ENCODE assay signal across 8 mouse cellular contexts in the genomic region with DNA sequence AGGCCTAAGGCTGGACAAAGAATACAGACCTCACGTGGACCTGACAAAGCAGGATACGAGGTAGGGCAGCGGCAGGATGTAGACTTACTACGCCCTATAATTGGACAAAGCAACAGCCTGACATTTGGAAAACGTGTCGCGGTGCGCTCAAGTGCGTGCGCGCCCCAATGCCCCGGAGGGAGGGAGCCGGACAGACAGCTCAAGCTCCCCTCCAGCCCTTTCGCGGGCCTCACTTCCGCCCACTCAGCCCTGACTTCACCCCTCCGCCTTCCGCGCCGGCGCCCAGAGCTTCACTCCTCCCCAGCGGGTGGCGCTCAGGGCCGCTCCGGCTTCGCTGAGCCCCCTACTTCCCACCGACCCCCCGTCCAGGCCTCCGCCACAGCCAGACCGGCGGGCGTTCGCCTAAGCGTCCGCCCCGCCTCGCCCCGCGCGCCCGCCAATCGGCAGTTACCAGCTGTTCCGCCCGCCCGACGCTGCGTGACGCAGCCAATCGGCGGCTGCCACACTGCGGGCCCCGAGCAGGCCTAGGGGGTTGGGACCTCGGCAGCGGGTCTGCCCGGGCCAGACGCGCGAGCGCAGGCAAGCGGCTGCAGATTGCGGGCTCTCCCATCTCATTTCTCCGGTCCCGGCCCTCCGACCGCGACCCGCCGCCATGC. TPM values are rescaled to one million over a fixed set of nuclear protein-coding genes. Genes with fewer than 3 reads are reported as not detected.
A peak's percentile ranks its signal among the peaks of the same experiment; 100 is the strongest.
DNase-seq lines count a peak whose midpoint lies in the region; ATAC-seq lines count a peak whose summit lies in the region.

TSS of gene Pdia3 (plus strand) at position 389 of the 656 bp plus-strand sequence.
TSS of gene Catsper2 (minus strand) at position 406 of the 656 bp plus-strand sequence.

- peaks cover 46% of the 10 kb centered on the region for H3K79me2 ChIP-seq in macrophage (ENCODE audit: inconsistent target)

- H3K36me3 ChIP-seq in hindbrain, embryonic 15.5 days, result peaks cover 13% of the 10 kb centered on the region; the same call in 1 of the 2 replicates
- 0 out of 2 replicates have a peak, but pooled peaks cover 12% of the 10 kb centered on the region for H3K36me3 ChIP-seq in macrophage (ENCODE audit: inconsistent target)

- H3K4me2 ChIP-seq in hindbrain, embryonic 15.5 days, result peak within 1 kb of the TSS; percentile 70

- H3K4me1 ChIP-seq in hindbrain, embryonic 15.5 days (replicated peaks), result peaks cover 46% of the 10 kb centered on the region

- peak within 1 kb of the TSS; percentile 96 for H3K4me3 ChIP-seq in hindbrain, embryonic 15.5 days
- peak within 1 kb of the TSS; percentile 79 for H3K4me3 ChIP-seq in macrophage (ENCODE audit: inconsistent target)

- peak; percentile 99 for ATAC-seq in hindbrain, embryonic 15.5 days (ENCODE audit: low FRiP score, low read depth)

- DNase-seq in T-cell, adult 2 months (ENCODE audit: low spot score), result peak; percentile 93
- peak; percentile 92 to 96 for DNase-seq in cerebellum, postnatal 36 days
- DNase-seq in frontal cortex, postnatal 36 days (ENCODE audit: low spot score in 2 of 2), result peak; percentile 96 to 97
- DNase-seq in left cerebral cortex, adult 18-20 months (ENCODE audit: low spot score in 2 of 2), result peak; percentile 93 to 97
- DNase-seq in right cerebral cortex, adult 18-20 months, result peak; percentile 97
- DNase-seq in urinary bladder, postnatal 10 days (ENCODE audit: low spot score), result peak; percentile 88

- H3K27me3 ChIP-seq in hindbrain, embryonic 15.5 days, result no peaks in the 10 kb centered on the region

- H3K9ac ChIP-seq in hindbrain, embryonic 15.5 days, result peak within 1 kb of the TSS; percentile 96

- H3K9me3 ChIP-seq in hindbrain, embryonic 15.5 days, result no peaks in the 10 kb centered on the region

- peak within 1 kb of the TSS; percentile 97 for H3K27ac ChIP-seq in hindbrain, embryonic 15.5 days (replicated peaks)
- H3K27ac ChIP-seq in macrophage, result peak within 1 kb of the TSS; percentile 74

- WGBS in hindbrain, embryonic 15.5 days, result under 1% methylated on average over 63 of the region's 68 CpGs
- WGBS in macrophage (ENCODE audit: missing documents), result under 1% methylated on average over 45 of the region's 68 CpGs

RNA-seq across cellular contexts. Expression of gene Pdia3, which starts in this region (rescaled TPM):
- polyA plus RNA-seq in hindbrain, embryonic 15.5 days (2015; fragmentation: Nextera tagmentation; extraction: Ambion mirVana), result 377 and 390 TPM in 2 replicates
- 100 to 1,000 TPM; 188 to 192 TPM for total RNA-seq in left cerebral cortex, adult 18-20 months (2021)
- 100 to 1,000 TPM in 1 of 26 experiments, 10 to 100 TPM in 25; 19.4 to 107 (median 30.1) TPM for total RNA-seq in macrophage (2018; cell fraction: chromatin; rRNA removed)
- total RNA-seq in macrophage (2018; cell fraction: cytosol; rRNA removed), result 100 to 1,000 TPM; 239 to 423 (median 336) TPM
- total RNA-seq in macrophage (2018; cell fraction: nucleus; rRNA removed), result 100 to 1,000 TPM in 25 of 26 experiments, 10 to 100 TPM in 1; 55.0 to 472 (median 280) TPM
- polyA plus RNA-seq in macrophage (2018), result 359 to 654 TPM (median 440 TPM) in 3 replicates

RNA-seq across cellular contexts. Expression of gene Catsper2, which starts in this region (rescaled TPM):
- polyA plus RNA-seq in hindbrain, embryonic 15.5 days (2015; fragmentation: Nextera tagmentation; extraction: Ambion mirVana), result 5.3 and 6.2 TPM in 2 replicates
- 1 to 10 TPM; 2.6 to 3.9 TPM for total RNA-seq in left cerebral cortex, adult 18-20 months (2021)
- 10 to 100 TPM in 7 of 26 experiments, 1 to 10 TPM in 19; 2.1 to 14.0 (median 9.1) TPM for total RNA-seq in macrophage (2018; cell fraction: chromatin; rRNA removed)
- total RNA-seq in macrophage (2018; cell fraction: cytosol; rRNA removed), result 1 to 10 TPM in 2 of 26 experiments, under 1 TPM in 24; 0.24 to 1.4 (median 0.60) TPM
- 10 to 100 TPM in 1 of 26 experiments, 1 to 10 TPM in 24, under 1 TPM in 1; 0.96 to 11.5 (median 4.2) TPM for total RNA-seq in macrophage (2018; cell fraction: nucleus; rRNA removed)
- 0.42 to 0.65 TPM (median 0.48 TPM) in 3 replicates for polyA plus RNA-seq in macrophage (2018)

Comparison
In these comparisons a context has a peak if more than half of its experiments do, and no peak if none do; other contexts are left out.
1. Peak in every context shown above with its lines: DNase-seq, ATAC-seq, H3K4me3 ChIP-seq and H3K27ac ChIP-seq.